Mouse (Mus musculus) thymus, adult 2 months (tissue): ENCODE data around the gene Bsdc1.
"Not testable (repeated sequence)": the region's sequence is repeated elsewhere in the genome, so short reads cannot be mapped to it uniquely, and the experiment has no call there.

Experiments used
- CTCF ChIP-seq: fragments of 200-500 bp; IDR thresholded peaks from 2 replicates; pipeline ENCODE4 v1.5.1; 2012; ENCODE audit warnings: mild to moderate bottlenecking, control low read depth, low read length, moderate library complexity, borderline replicate concordance; ENCODE audit not compliant: control insufficient read depth, poor library complexity, insufficient read depth; ENCODE audit errors: extremely low read depth
- POLR2A ChIP-seq: fragments of 200-500 bp; IDR thresholded peaks from 2 replicates; pipeline ENCODE4 v1.6.1; 2012; ENCODE audit warnings: mild to moderate bottlenecking, low read length, control low read depth, moderate library complexity; ENCODE audit not compliant: control insufficient read depth, poor library complexity, insufficient read depth; ENCODE audit errors: extremely low read depth

DNA sequence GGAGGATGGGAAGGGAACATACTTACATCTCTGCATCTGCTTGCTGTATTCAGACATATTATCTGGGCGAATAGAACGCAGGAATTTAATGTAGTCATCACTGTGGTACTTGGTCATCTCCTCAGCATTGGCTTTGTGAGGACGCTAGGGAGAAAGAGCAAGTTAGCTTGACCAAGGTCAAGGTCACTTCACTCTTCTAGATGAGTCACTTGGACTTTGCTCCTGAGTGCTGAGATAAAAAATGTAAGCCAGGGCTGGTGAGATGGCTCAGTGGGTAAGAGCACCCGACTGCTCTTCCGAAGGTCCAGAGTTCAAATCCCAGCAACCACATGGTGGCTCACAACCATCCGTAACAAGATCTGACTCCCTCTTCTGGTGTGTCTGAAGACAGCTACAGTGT, 67.5 kb downstream of the Bsdc1 start:
- TF ChIP-seq CTCF, POLR2A: not testable (repeated sequence)
